Mouse (Mus musculus) neural tube, embryonic 15.5 days (tissue): ENCODE results near the gene Nckap5l. TPM values are rescaled to one million over a fixed set of nuclear protein-coding genes. Genes with fewer than 3 reads are reported as not detected.

Source experiments
- ATAC-seq: fragments of 200-750 bp; cut with Nextera tagmentation; 2 replicates; pipeline ENCODE4 v1.8.0; 2017; ENCODE audit warnings: mild to moderate bottlenecking, moderate TSS enrichment, moderate library complexity; ENCODE audit not compliant: low FRiP score
- H3K27ac ChIP-seq: fragments of 300-500 bp; sonication (generic); replicated peaks from 2 replicates; pipeline ENCODE4 v1.5.1; 2015; ENCODE audit warnings: mild to moderate bottlenecking, inconsistent platforms
- H3K27me3 ChIP-seq: fragments of 300-500 bp; sonication (generic); replicated peaks from 2 replicates; pipeline ENCODE4 v1.6.1; 2015; ENCODE audit warnings: inconsistent platforms
- H3K36me3 ChIP-seq: fragments of 300-500 bp; sonication (generic); 2 replicates; pipeline ENCODE4 v1.6.1; 2015; ENCODE audit warnings: inconsistent platforms
- H3K4me1 ChIP-seq: fragments of 300-500 bp; sonication (generic); 2 replicates; pipeline ENCODE4 v1.6.1; 2015; ENCODE audit warnings: inconsistent platforms
- H3K4me2 ChIP-seq: fragments of 300-500 bp; sonication (generic); 2 replicates; pipeline ENCODE4 v1.6.1; 2015; ENCODE audit warnings: inconsistent platforms, mild to moderate bottlenecking, moderate library complexity
- H3K4me3 ChIP-seq: fragments of 300-500 bp; sonication (generic); replicated peaks from 2 replicates; pipeline ENCODE4 v1.5.1; 2015; ENCODE audit warnings: mild to moderate bottlenecking, inconsistent platforms
- H3K9ac ChIP-seq: fragments of 300-500 bp; sonication (generic); replicated peaks from 2 replicates; pipeline ENCODE4 v1.6.1; 2015; ENCODE audit warnings: mild to moderate bottlenecking, inconsistent platforms
- H3K9me3 ChIP-seq: fragments of 300-500 bp; sonication (generic); replicated peaks from 2 replicates; pipeline ENCODE4 v1.6.1; 2016; ENCODE audit warnings: inconsistent platforms
- WGBS: fragments of 180-500 bp; shearing (Covaris S2); methylation state at CpG from one replicate; pipeline ENCODE4 v1.1.7; 2015; ENCODE audit warnings: mixed read lengths; 5-methylcytosine and 5-hydroxymethylcytosine counted together
- polyA plus RNA-seq: library from polyadenylated mRNA; unstranded; fragments of >200 nt; fragmentation: Nextera tagmentation; extraction: Ambion mirVana; gene quantifications from 2 replicates; pipeline ENCODE4 v1.2.1, GENCODE M21; 2015

Nckap5l gene
- polyA plus RNA-seq, 1 experiment from 2014 or later, result 13.0 TPM

- Histone ChIP-seq H3K4me2 (no peak overlapping the region), H3K9me3 (no peaks in the 10 kb centered on the region), H3K36me3 (peaks cover 10% of the 10 kb centered on the region; the same call in 1 of the 2 replicates), H3K27ac (0 out of 2 replicates have a peak overlapping the region, but pooled peaks have one; percentile 73), H3K4me3 (no peak overlapping the region), H3K4me1 (peaks cover 47% of the 10 kb centered on the region), H3K9ac (no peak overlapping the region), H3K27me3 (no peaks in the 10 kb centered on the region)
- ATAC-seq, result no peak
- WGBS, result 88% methylated on average over 7 of the region's 7 CpGs
These were observed 15.2 kb downstream of the Nckap5l start for GRCm38 (mm10) chr15:99442358-99442757.

GRCm38 (mm10) chr15:99440816-99441457 is 16.6 kb downstream of the Nckap5l start:
- no peaks in the 10 kb centered on the region for H3K27me3 ChIP-seq
- no peaks in the 10 kb centered on the region for H3K9me3 ChIP-seq
- 0 out of 2 replicates have a peak, but pooled peaks have one; percentile 9 for ATAC-seq
- no peak overlapping the region; the same call in 1 of the 2 replicates for H3K4me2 ChIP-seq
- 0 out of 2 replicates have a peak overlapping the region, but pooled peaks have one; percentile 5 for H3K9ac ChIP-seq
- no peak overlapping the region for H3K4me3 ChIP-seq
- peak overlapping the region; percentile 73 for H3K27ac ChIP-seq
- H3K4me1 ChIP-seq, result peaks cover 55% of the 10 kb centered on the region
- WGBS, result 39% methylated on average over 8 of the region's 8 CpGs
- peaks cover 10% of the 10 kb centered on the region; the same call in 1 of the 2 replicates for H3K36me3 ChIP-seq

GRCm38 (mm10) chr15:99440112-99440815 is 17.3 kb downstream of the Nckap5l start:
- H3K9me3 ChIP-seq, result no peaks in the 10 kb centered on the region
- H3K9ac ChIP-seq, result no peak overlapping the region
- peak; percentile 62; the same call in 1 of the 2 replicates for ATAC-seq

GRCm38 (mm10) chr15:99438966-99439698 is 18.4 kb downstream of the Nckap5l start:
- Histone ChIP-seq H3K36me3 (peaks cover 10% of the 10 kb centered on the region; the same call in 1 of the 2 replicates), H3K4me2 (no peak overlapping the region), H3K9me3 (no peaks in the 10 kb centered on the region), H3K4me1 (peaks cover 58% of the 10 kb centered on the region), H3K4me3 (no peak overlapping the region), H3K9ac (no peak overlapping the region), H3K27ac (no peak overlapping the region; the same call in 1 of the 2 replicates), H3K27me3 (no peaks in the 10 kb centered on the region)
- 73% methylated on average over 8 of the region's 8 CpGs for WGBS
- no peak for ATAC-seq

More at GRCm38 (mm10) chr15:99440112-99440815, 17.3 kb downstream of the Nckap5l start:
- Histone ChIP-seq H3K27ac (peak overlapping the region; percentile 73), H3K4me2 (no peak overlapping the region), H3K4me1 (peaks cover 52% of the 10 kb centered on the region), H3K36me3 (peaks cover 10% of the 10 kb centered on the region; the same call in 1 of the 2 replicates), H3K4me3 (no peak overlapping the region), H3K27me3 (no peaks in the 10 kb centered on the region)
- WGBS, result 42% methylated on average over 2 of the region's 2 CpGs

GRCm38 (mm10) chr15:99433913-99434312 is 23.6 kb downstream of the Nckap5l start:
- H3K27ac ChIP-seq, result no peak overlapping the region
- H3K27me3 ChIP-seq, result no peaks in the 10 kb centered on the region
- 88% methylated on average over 12 of the region's 12 CpGs for WGBS
- peaks cover 30% of the 10 kb centered on the region for H3K4me1 ChIP-seq
- ATAC-seq, result no peak
- peaks cover 49% of the 10 kb centered on the region for H3K36me3 ChIP-seq
- H3K4me3 ChIP-seq, result no peak overlapping the region
- no peaks in the 10 kb centered on the region for H3K9me3 ChIP-seq
- no peak overlapping the region for H3K9ac ChIP-seq
- H3K4me2 ChIP-seq, result no peak overlapping the region

GRCm38 (mm10) chr15:99433081-99433718 is 24.3 kb downstream of the Nckap5l start:
- Histone ChIP-seq H3K4me3 (no peak overlapping the region), H3K9ac (no peak overlapping the region), H3K27ac (no peak overlapping the region), H3K4me2 (no peak overlapping the region), H3K36me3 (peaks cover 47% of the 10 kb centered on the region), H3K9me3 (no peaks in the 10 kb centered on the region), H3K4me1 (peaks cover 25% of the 10 kb centered on the region), H3K27me3 (no peaks in the 10 kb centered on the region)
- no peak for ATAC-seq
- 87% methylated on average over 16 of the region's 16 CpGs for WGBS

- H3K27ac ChIP-seq, result no peak overlapping the region
- H3K4me2 ChIP-seq, result no peak overlapping the region
- ATAC-seq, result no peak
- no peaks in the 10 kb centered on the region for H3K27me3 ChIP-seq
- H3K9ac ChIP-seq, result no peak overlapping the region
- H3K36me3 ChIP-seq, result peaks cover 58% of the 10 kb centered on the region
- H3K4me1 ChIP-seq, result peaks cover 21% of the 10 kb centered on the region
- H3K9me3 ChIP-seq, result no peaks in the 10 kb centered on the region
- H3K4me3 ChIP-seq, result no peak overlapping the region
- 81% methylated on average over 8 of the region's 8 CpGs for WGBS
These were observed 25.6 kb downstream of the Nckap5l start for GRCm38 (mm10) chr15:99431967-99432366.

GRCm38 (mm10) chr15:99431504-99431903 is 26.0 kb downstream of the Nckap5l start:
- peaks cover 63% of the 10 kb centered on the region for H3K36me3 ChIP-seq
- H3K4me1 ChIP-seq, result peaks cover 19% of the 10 kb centered on the region
- no peak overlapping the region for H3K4me3 ChIP-seq
- H3K4me2 ChIP-seq, result no peak overlapping the region
- WGBS, result 83% methylated on average over 7 of the region's 7 CpGs
- no peak for ATAC-seq
- no peaks in the 10 kb centered on the region for H3K27me3 ChIP-seq
- H3K9me3 ChIP-seq, result no peaks in the 10 kb centered on the region
- H3K9ac ChIP-seq, result no peak overlapping the region
- H3K27ac ChIP-seq, result no peak overlapping the region

GRCm38 (mm10) chr15:99431063-99431462 is 26.5 kb downstream of the Nckap5l start:
- Histone ChIP-seq H3K4me3 (no peak overlapping the region), H3K27ac (no peak overlapping the region), H3K27me3 (no peaks in the 10 kb centered on the region), H3K9ac (no peak overlapping the region), H3K9me3 (no peaks in the 10 kb centered on the region), H3K4me2 (no peak overlapping the region), H3K36me3 (peaks cover 67% of the 10 kb centered on the region), H3K4me1 (peaks cover 14% of the 10 kb centered on the region)
- ATAC-seq, result no peak
- WGBS, result 80% methylated on average over 10 of the region's 10 CpGs

- no peak overlapping the region for H3K9ac ChIP-seq
- no peaks in the 10 kb centered on the region for H3K27me3 ChIP-seq
- peaks cover 11% of the 10 kb centered on the region for H3K4me1 ChIP-seq
- no peaks in the 10 kb centered on the region for H3K9me3 ChIP-seq
- no peak overlapping the region for H3K4me2 ChIP-seq
- peaks cover 74% of the 10 kb centered on the region for H3K36me3 ChIP-seq
- no peak for ATAC-seq
- WGBS, result 82% methylated on average over 8 of the region's 8 CpGs
- no peak overlapping the region for H3K27ac ChIP-seq
- no peak overlapping the region for H3K4me3 ChIP-seq
These were observed 27.2 kb downstream of the Nckap5l start for GRCm38 (mm10) chr15:99430394-99430793.

GRCm38 (mm10) chr15:99423884-99424283 is 33.7 kb downstream of the Nckap5l start:
- Histone ChIP-seq H3K27ac (no peak overlapping the region), H3K4me3 (no peak overlapping the region), H3K4me1 (peaks cover 10% of the 10 kb centered on the region), H3K9ac (no peak overlapping the region), H3K9me3 (no peaks in the 10 kb centered on the region), H3K4me2 (no peak overlapping the region), H3K27me3 (no peaks in the 10 kb centered on the region), H3K36me3 (peaks cover 57% of the 10 kb centered on the region)
- WGBS, result 95% methylated on average over 9 of the region's 9 CpGs
- ATAC-seq, result no peak
